Mouse (Mus musculus): ENCODE data around the gene Pcsk4. TPM values are rescaled to one million over a fixed set of nuclear protein-coding genes. Genes with fewer than 3 reads are reported as not detected.

Gene Pcsk4
- polyA plus RNA-seq, 1 experiment from 2014 or later = 2.2 TPM

DNA sequence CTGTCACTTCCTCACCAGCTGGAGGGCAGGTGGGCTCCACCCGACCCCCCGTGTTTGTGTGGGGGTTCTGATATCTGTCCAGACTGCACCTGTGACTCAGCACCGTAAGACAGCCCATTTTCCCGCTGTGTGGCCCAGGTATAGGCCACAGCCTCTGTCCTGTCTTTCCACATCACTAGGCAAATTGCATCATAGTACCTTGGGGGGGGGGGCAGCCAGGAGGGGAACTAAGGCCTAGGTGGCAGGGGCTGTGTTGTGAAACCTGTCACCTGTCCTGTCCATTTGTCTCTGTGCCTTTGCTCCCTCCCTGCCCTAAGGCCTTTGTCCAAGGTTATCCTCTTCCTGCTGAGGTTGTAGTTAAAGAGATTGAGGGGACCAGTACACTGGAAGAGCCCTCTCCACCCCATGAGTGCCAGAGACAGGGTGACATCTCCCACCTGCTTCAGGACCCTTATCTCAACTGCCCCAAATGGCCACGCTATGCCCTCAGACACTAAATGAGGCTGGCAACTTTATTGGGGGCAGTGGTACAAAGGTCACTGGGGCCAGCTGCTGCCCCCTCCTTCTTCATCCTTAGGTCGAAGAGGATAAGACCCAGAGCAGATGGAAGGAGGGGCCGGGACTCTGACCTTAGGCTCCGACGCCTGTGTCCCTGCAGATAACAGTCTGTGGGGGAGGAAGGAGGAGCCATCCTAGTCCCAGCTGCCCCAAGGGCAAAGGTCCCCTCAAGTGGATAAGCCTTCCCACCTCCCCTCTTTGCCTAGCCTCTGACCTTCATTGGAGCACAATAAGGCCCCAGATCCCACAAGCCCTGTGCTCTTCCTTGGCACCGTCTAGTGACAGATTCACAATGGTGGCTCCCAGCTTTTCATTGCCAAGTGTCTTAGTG, 2.6 kb upstream of the Pcsk4 start:
- 48% methylated on average over 10 of the region's 10 CpGs for WGBS
- H3K9ac ChIP-seq (ENCODE audit: low read length) = no peak overlapping the region
- no peak overlapping the region for H3K4me3 ChIP-seq (ENCODE audit: low read depth, low read length)
- no peak for ATAC-seq (ENCODE audit: low FRiP score, low TSS enrichment)
- TF ChIP-seq CTCF (IDR thresholded peaks at IDR 0.05; ENCODE audit: low read depth) (no peak), EP300 (optimal IDR thresholded peaks at IDR 0.05) (no peak)
- no peak for DNase-seq (ENCODE audit: low spot score)
- H3K9me3 ChIP-seq (ENCODE audit: control insufficient read depth, low read length) = no peaks in the 10 kb centered on the region
- H3K27ac ChIP-seq (replicated peaks) = no peak overlapping the region
- H3K27me3 ChIP-seq (ENCODE audit: control insufficient read depth, insufficient read depth, low read length) = no peaks in the 10 kb centered on the region
- peaks cover 9% of the 10 kb centered on the region; the same call in 1 of the 2 replicates for H3K4me1 ChIP-seq (replicated peaks; ENCODE audit: control insufficient read depth, insufficient read depth)
- H3K36me3 ChIP-seq (ENCODE audit: control insufficient read depth, insufficient read depth, low read length) = no peaks in the 10 kb centered on the region
- no peak overlapping the region for H3K4me2 ChIP-seq (replicated peaks; ENCODE audit: low read depth)

DNA sequence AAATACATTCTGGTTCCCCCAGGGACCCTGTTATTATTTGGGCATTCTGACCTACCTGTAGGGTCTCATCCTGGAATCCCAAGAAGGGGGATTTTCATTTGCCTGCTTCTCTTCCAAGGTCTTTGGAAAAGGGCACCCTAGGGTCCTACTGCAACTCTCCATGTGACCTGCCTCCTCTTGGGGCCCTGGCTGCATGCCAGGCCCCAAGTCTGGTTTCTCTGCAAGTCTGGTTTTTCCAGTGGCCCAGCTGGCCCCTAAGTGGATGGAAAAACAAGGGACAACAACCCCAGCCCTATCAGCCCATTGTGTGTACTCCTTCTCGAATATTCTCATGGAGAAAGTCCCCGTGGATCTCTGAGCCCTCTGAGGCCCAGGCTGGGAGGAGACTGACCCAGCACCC, 1.6 kb upstream of the Pcsk4 start:
- 38% methylated on average over 2 of the region's 2 CpGs for WGBS
- no peaks in the 10 kb centered on the region for H3K9me3 ChIP-seq (ENCODE audit: control insufficient read depth, low read length)
- peaks cover 9% of the 10 kb centered on the region; the same call in 1 of the 2 replicates for H3K4me1 ChIP-seq (replicated peaks; ENCODE audit: control insufficient read depth, insufficient read depth)
- no peaks in the 10 kb centered on the region for H3K36me3 ChIP-seq (ENCODE audit: control insufficient read depth, insufficient read depth, low read length)
- no peak overlapping the region; the same call in 1 of the 2 replicates for H3K4me3 ChIP-seq (ENCODE audit: low read depth, low read length)
- TF ChIP-seq EP300 (optimal IDR thresholded peaks at IDR 0.05) (no peak), CTCF (IDR thresholded peaks at IDR 0.05; ENCODE audit: low read depth) (no peak)
- 0 out of 2 replicates have a peak overlapping the region, but pooled peaks have one; percentile 40 for H3K27ac ChIP-seq (replicated peaks)
- ATAC-seq (ENCODE audit: low FRiP score, low TSS enrichment) (no peak), DNase-seq (ENCODE audit: low spot score) (no peak)
- peak overlapping the region; percentile 77 for H3K4me2 ChIP-seq (replicated peaks; ENCODE audit: low read depth)
- H3K9ac ChIP-seq (ENCODE audit: low read length) = peak overlapping the region; percentile 41; the same call in 1 of the 2 replicates
- no peaks in the 10 kb centered on the region for H3K27me3 ChIP-seq (ENCODE audit: control insufficient read depth, insufficient read depth, low read length)

DNA sequence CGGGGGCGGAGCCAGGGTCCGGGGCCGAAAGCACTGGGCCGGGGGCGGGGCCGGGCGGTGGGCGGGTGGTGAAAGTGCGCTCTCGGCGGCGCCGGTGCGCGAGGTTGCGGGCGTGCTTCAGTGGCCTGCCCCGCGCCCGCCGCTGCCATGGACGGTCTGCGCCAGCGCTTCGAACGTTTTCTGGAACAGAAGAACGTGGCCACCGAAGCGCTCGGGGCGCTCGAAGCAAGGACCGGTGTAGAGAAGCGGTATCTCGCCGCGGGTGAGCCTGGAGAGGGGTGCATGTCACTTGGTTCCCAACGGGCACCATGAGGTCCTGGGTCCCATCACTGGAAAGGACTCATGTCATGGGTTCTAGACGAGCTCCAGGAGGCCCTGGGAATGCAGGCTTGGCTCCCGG, 786 bp upstream of the Pcsk4 start:
- peak overlapping the region; percentile 77 for H3K4me2 ChIP-seq (replicated peaks; ENCODE audit: low read depth)
- WGBS = 1% methylated on average over 40 of the region's 41 CpGs
- peak overlapping the region; percentile 56; the same call in 1 of the 2 replicates for H3K27ac ChIP-seq (replicated peaks)
- DNase-seq (ENCODE audit: low spot score) (no peak), ATAC-seq (ENCODE audit: low FRiP score, low TSS enrichment) (no peak)
- H3K4me1 ChIP-seq (replicated peaks; ENCODE audit: control insufficient read depth, insufficient read depth) = peaks cover 9% of the 10 kb centered on the region; the same call in 1 of the 2 replicates
- H3K9me3 ChIP-seq (ENCODE audit: control insufficient read depth, low read length) = no peaks in the 10 kb centered on the region
- H3K36me3 ChIP-seq (ENCODE audit: control insufficient read depth, insufficient read depth, low read length) = no peaks in the 10 kb centered on the region
- H3K9ac ChIP-seq (ENCODE audit: low read length) = peak overlapping the region; percentile 41
- H3K4me3 ChIP-seq (ENCODE audit: low read depth, low read length) = peak overlapping the region; percentile 35
- H3K27me3 ChIP-seq (ENCODE audit: control insufficient read depth, insufficient read depth, low read length) = no peaks in the 10 kb centered on the region
- TF ChIP-seq CTCF (IDR thresholded peaks at IDR 0.05; ENCODE audit: low read depth) (no peak), EP300 (optimal IDR thresholded peaks at IDR 0.05) (no peak)

DNA sequence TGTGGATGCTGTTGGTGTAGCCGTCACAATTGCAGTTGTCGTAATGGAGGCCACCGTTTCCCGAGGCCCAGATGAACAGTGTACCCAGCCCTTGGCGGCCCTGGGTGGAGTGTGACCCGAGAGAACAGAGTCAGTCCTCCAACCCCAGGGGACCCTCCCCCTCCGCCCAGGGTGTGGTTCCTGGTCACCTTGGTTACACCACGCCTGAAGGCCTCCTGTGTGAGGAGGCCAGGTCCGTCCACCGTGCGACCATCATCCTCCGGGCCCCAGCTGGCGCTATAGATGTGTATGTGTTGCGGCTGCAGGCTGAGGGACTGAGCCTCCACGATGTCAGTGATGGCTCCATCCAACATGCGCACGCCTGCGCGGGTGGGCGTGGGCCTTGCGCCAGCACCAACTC, 4.3 kb downstream of the Pcsk4 start:
- Histone ChIP-seq H3K9me3 (ENCODE audit: control insufficient read depth, low read length) (no peaks in the 10 kb centered on the region), H3K4me2 (replicated peaks; ENCODE audit: low read depth) (no peak overlapping the region), H3K9ac (ENCODE audit: low read length) (no peak overlapping the region), H3K4me3 (ENCODE audit: low read depth, low read length) (no peak overlapping the region), H3K27ac (replicated peaks) (no peak overlapping the region), H3K36me3 (ENCODE audit: control insufficient read depth, insufficient read depth, low read length) (no peaks in the 10 kb centered on the region), H3K4me1 (replicated peaks; ENCODE audit: control insufficient read depth, insufficient read depth) (peaks cover 8% of the 10 kb centered on the region; the same call in 1 of the 2 replicates), H3K27me3 (ENCODE audit: control insufficient read depth, insufficient read depth, low read length) (no peaks in the 10 kb centered on the region)
- TF ChIP-seq CTCF (IDR thresholded peaks at IDR 0.05; ENCODE audit: low read depth) = no peak
- no peak for TF ChIP-seq EP300 (optimal IDR thresholded peaks at IDR 0.05)
- 76% methylated on average over 21 of the region's 21 CpGs for WGBS
- ATAC-seq (ENCODE audit: low FRiP score, low TSS enrichment) (no peak), DNase-seq (ENCODE audit: low spot score) (no peak)

DNA sequence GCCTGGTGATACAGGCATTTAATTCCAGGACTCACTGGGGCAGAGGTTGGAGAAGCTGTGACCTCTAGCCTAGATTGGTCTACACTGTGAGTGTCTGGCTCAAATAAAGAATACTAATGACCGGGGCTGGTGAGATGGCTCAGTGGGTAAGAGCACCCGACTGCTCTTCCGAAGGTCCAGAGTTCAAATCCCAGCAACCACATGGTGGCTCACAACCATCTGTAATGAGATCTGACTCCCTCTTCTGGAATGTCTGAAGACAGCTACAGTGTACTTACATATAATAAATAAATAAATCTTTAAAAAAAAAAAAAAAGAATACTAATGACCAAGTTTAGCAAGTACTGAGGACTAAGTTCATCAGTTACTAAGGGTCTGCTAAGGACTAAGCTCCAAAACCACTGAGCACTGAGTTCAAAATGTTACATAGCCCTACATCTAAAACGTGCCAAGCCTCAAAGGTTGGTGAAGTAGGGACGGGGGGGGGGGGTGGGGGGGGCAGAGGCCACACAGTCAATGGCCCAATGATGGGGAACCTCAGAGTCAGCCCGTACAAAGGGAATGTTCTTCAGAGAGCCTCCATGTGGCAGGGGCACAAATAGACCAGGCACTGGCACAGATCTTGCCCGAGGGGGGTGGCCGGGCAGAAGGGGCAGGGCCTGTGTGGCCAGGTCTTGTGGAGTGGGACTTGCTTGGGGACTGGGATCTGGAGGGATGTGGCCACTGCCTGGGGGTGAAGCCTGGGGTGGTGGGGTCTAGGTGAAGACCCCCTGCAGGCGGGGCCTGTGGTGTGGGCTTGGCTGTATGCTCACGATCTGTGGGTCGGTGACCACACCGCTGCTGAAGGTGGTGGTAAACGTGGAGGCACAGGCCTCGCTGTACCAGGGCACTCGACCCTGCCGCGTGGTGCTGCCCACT, 4.9 kb downstream of the Pcsk4 start:
- no peak for TF ChIP-seq EP300 (optimal IDR thresholded peaks at IDR 0.05)
- no peak for TF ChIP-seq CTCF (IDR thresholded peaks at IDR 0.05; ENCODE audit: low read depth)
- Histone ChIP-seq H3K4me1 (replicated peaks; ENCODE audit: control insufficient read depth, insufficient read depth) (peaks cover 10% of the 10 kb centered on the region; the same call in 1 of the 2 replicates), H3K27me3 (ENCODE audit: control insufficient read depth, insufficient read depth, low read length) (no peaks in the 10 kb centered on the region), H3K4me2 (replicated peaks; ENCODE audit: low read depth) (peak overlapping the region; percentile 97; the same call in 1 of the 2 replicates), H3K36me3 (ENCODE audit: control insufficient read depth, insufficient read depth, low read length) (no peaks in the 10 kb centered on the region), H3K9ac (ENCODE audit: low read length) (no peak overlapping the region), H3K27ac (replicated peaks) (no peak overlapping the region), H3K9me3 (ENCODE audit: control insufficient read depth, low read length) (no peaks in the 10 kb centered on the region), H3K4me3 (ENCODE audit: low read depth, low read length) (no peak overlapping the region)
- 78% methylated on average over 17 of the region's 17 CpGs for WGBS
- DNase-seq (ENCODE audit: low spot score) (no peak), ATAC-seq (ENCODE audit: low FRiP score, low TSS enrichment) (no peak)
